Mouse (Mus musculus) stomach, postnatal 0 days (tissue): Measurements from ENCODE around the gene Ddx21. TPM values are rescaled to one million over a fixed set of nuclear protein-coding genes. Genes with fewer than 3 reads are reported as not detected.

Experiments
- ATAC-seq: fragments of 200-750 bp; cut with Nextera tagmentation; 2 replicates; pipeline ENCODE4 v1.8.0; 2017; ENCODE audit not compliant: low FRiP score, low TSS enrichment
- DNase-seq: peaks from one replicate; pipeline ENCODE4 v3.0.0-alpha.2; 2016; ENCODE audit warnings: low spot score
- H3K27ac ChIP-seq: fragments of 300-500 bp; sonication (generic); replicated peaks from 2 replicates; pipeline ENCODE4 v1.5.1; 2014; ENCODE audit warnings: mild to moderate bottlenecking, control low read depth
- H3K27me3 ChIP-seq: fragments of 300-500 bp; sonication (generic); 2 replicates; pipeline ENCODE4 v1.6.1; 2014; ENCODE audit warnings: low read length; ENCODE audit not compliant: control insufficient read depth, insufficient read depth
- H3K36me3 ChIP-seq: fragments of 300-500 bp; sonication (generic); 2 replicates; pipeline ENCODE4 v1.6.1; 2014; ENCODE audit warnings: low read length, mixed read lengths; ENCODE audit not compliant: control insufficient read depth, insufficient read depth
- H3K4me1 ChIP-seq: fragments of 300-500 bp; sonication (generic); replicated peaks from 2 replicates; pipeline ENCODE4 v1.6.1; 2014; ENCODE audit warnings: antibody characterized with exemption; ENCODE audit not compliant: control insufficient read depth, insufficient read depth
- H3K4me2 ChIP-seq: fragments of 300-500 bp; sonication (generic); replicated peaks from 2 replicates; pipeline ENCODE4 v1.6.1; 2014; ENCODE audit warnings: low read depth, mild to moderate bottlenecking, control low read depth, moderate library complexity
- H3K4me3 ChIP-seq: fragments of 300-500 bp; sonication (generic); 2 replicates; pipeline ENCODE4 v1.5.1; 2014; ENCODE audit warnings: low read depth, low read length, control low read depth
- H3K9ac ChIP-seq: fragments of 300-500 bp; sonication (generic); 2 replicates; pipeline ENCODE4 v1.6.1; 2014; ENCODE audit warnings: mild to moderate bottlenecking, low read length, control low read depth, mixed read lengths
- H3K9me3 ChIP-seq: fragments of 300-500 bp; sonication (generic); 2 replicates; pipeline ENCODE4 v1.6.1; 2016; ENCODE audit warnings: low read length; ENCODE audit not compliant: control insufficient read depth
- CTCF ChIP-seq: IDR thresholded peaks from 2 replicates; pipeline ENCODE4 v1.5.1; 2016; ENCODE audit warnings: antibody characterized with exemption, low read depth, mild to moderate bottlenecking, moderate library complexity
- EP300 ChIP-seq: optimal IDR thresholded peaks from 2 replicates; pipeline ENCODE3; 2016; ENCODE audit warnings: antibody characterized with exemption
- WGBS: fragments of 180-500 bp; shearing (Covaris S2); extraction: QIAGEN DNeasy Blood & Tissue Kit; methylation state at CpG from one replicate; pipeline ENCODE4 v1.1.7; 2014; 5-methylcytosine and 5-hydroxymethylcytosine counted together
- polyA plus RNA-seq: library from polyadenylated mRNA; unstranded; fragments of >200 nt; fragmentation: Nextera tagmentation; extraction: Ambion mirVana; gene quantifications from 2 replicates; pipeline ENCODE4 v1.2.1, GENCODE M21; 2015

The Ddx21 gene
- polyA plus RNA-seq, 1 experiment from 2014 or later = 11.1 TPM

DNA sequence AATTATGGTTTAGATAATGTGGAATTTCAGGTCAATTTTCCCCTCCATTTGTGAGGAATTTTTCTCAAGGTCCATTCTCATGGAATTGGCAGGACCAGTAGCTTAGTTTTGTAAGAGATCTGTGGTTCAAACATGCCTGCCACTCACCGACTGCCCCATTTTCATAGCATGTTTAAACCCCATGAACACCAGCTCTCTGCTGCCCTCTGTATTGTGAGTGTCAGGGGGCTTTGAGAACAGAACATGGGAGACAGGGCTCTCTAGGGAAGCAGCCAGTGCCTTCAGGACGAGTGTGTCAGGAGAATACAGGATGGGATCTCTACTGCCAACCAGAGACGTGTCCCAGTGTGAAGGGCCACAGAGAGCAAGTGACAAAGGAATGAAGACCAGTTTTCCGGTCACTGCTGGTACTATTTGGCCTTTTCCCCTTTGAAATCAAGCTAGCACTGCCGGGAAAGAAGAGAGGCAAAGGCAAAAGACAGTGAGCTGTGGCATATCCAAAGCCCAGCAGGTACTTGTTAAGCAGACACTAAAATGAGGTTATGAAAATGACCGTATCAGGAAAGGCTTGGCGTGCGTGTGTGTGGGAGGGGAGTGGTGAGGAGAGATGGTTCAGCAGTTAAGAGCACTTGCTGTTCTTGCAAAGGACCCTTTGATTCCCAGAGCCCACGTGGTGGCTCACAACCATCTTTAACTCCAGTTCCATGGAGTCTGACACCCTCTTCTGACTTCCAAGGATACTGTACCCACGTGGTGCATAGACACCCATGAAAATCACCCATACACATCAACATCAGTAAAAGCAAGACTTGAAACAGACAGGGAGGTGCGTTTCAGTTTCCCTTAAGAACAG lies 46.1 kb downstream of the Ddx21 start:
- Histone ChIP-seq H3K9me3 (no peaks in the 10 kb centered on the region), H3K4me1 (no peaks in the 10 kb centered on the region), H3K4me2 (no peak overlapping the region), H3K4me3 (no peak overlapping the region), H3K27ac (no peak overlapping the region), H3K36me3 (peaks cover 6% of the 10 kb centered on the region; the same call in 1 of the 2 replicates), H3K27me3 (no peaks in the 10 kb centered on the region), H3K9ac (no peak overlapping the region)
- ATAC-seq (no peak), DNase-seq (no peak)
- 73% methylated on average over 11 of the region's 11 CpGs for WGBS
- no peak for TF ChIP-seq EP300
- peak; percentile 24; the same call in 1 of the 2 replicates for TF ChIP-seq CTCF

DNA sequence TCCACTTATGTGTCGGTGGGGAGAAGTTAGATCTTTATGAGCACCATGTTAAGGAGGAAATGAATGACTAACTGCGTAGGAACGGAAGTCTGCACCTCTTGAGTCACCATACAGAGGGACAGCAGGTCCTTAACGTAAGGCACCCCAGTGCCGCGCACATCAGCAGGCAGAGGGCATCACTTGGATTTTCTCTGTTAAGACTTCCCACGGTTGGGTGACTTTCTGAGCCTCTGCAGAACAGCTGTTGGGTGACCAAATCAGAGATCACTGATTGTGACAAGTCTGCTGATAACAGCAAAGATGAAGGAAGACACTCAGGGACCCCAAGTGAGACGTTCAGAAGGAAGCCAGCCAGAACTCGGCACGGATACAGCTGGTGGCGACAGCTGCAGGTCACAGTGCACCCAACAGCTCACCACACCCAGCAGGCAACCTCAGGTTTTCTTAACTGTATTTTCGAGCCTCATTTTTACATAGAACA lies 48.4 kb downstream of the Ddx21 start:
- ATAC-seq = no peak
- Histone ChIP-seq H3K9me3 (no peaks in the 10 kb centered on the region), H3K4me3 (no peak overlapping the region), H3K27me3 (no peaks in the 10 kb centered on the region), H3K4me2 (no peak overlapping the region), H3K9ac (no peak overlapping the region), H3K27ac (no peak overlapping the region), H3K36me3 (0 out of 2 replicates have a peak, but pooled peaks cover 3% of the 10 kb centered on the region), H3K4me1 (no peaks in the 10 kb centered on the region)
- TF ChIP-seq CTCF = no peak
- TF ChIP-seq EP300 = no peak
- 79% methylated on average over 12 of the region's 12 CpGs for WGBS
- no peak for DNase-seq

DNA sequence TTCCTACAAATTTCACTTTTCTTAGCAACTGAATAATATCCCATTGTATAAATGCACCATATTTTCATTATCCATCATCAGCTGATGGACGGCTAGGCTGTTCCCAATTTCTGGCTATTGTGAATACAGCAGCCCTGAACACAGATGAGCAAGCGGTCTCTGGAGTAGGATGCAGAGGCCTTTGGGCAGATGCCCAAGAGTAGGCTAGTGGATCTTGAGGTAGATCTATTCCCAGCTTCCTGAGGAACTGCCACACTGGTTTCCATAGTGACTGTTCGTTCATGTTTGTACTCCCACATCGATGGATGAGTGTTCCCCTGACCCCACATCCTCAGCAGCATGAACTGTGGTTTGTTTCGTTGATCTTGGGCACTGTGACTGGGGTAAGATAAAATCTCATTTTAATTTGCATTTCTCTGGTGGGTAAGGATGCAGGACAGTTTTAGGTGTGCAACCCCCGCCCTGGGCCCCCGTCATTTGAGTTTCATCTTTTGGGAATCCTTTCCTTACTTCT lies 51.2 kb downstream of the Ddx21 start:
- Histone ChIP-seq H3K27me3 (no peaks in the 10 kb centered on the region), H3K4me2 (no peak overlapping the region), H3K4me1 (no peaks in the 10 kb centered on the region), H3K9ac (no peak overlapping the region), H3K27ac (no peak overlapping the region), H3K36me3 (no peaks in the 10 kb centered on the region), H3K4me3 (no peak overlapping the region), H3K9me3 (no peaks in the 10 kb centered on the region)
- TF ChIP-seq EP300 = no peak
- no peak for TF ChIP-seq CTCF
- DNase-seq = no peak
- no peak for ATAC-seq
- 66% methylated on average over 7 of the region's 7 CpGs for WGBS

DNA sequence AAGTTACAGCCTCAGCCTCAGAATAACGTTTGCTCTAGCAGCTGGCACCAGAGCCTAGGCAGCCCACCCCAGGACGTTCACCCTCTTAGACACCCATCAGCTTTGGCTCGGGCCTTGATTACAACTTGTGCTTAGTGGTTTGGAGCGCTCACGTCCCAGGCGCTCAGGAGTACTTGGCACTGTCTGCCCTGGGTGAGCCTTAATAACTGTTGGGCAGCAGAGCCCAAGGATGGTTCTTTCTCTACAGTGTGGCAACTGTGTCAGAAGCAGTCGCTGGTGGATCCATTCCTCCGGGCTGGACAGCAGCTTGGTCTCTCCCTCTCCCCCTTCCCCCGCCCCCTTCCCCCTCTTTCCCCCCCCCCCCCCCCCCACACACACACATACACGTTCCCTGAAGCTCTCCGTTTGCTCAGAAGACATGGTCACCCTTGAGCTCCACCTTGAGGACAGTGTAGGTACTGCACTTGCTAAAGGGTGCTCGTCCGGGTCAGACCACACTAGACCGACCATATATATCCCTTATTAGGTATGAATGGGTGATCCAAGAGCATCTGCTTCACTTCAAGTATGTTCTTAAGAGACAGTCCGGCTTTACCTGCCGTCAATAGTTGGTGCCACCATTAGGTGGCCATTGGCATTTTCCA lies 52.4 kb downstream of the Ddx21 start:
- no peak overlapping the region for H3K9ac ChIP-seq
- no peak overlapping the region for H3K27ac ChIP-seq
- H3K9me3 ChIP-seq = no peaks in the 10 kb centered on the region
- TF ChIP-seq EP300 (no peak), CTCF (peak; percentile 79)
- DNase-seq (peak; percentile 75), ATAC-seq (peak; percentile 64)
- no peaks in the 10 kb centered on the region for H3K4me1 ChIP-seq
- no peaks in the 10 kb centered on the region for H3K27me3 ChIP-seq
- no peak overlapping the region for H3K4me2 ChIP-seq
- H3K36me3 ChIP-seq = no peaks in the 10 kb centered on the region
- 27% methylated on average over 14 of the region's 16 CpGs for WGBS
- H3K4me3 ChIP-seq = no peak overlapping the region

DNA sequence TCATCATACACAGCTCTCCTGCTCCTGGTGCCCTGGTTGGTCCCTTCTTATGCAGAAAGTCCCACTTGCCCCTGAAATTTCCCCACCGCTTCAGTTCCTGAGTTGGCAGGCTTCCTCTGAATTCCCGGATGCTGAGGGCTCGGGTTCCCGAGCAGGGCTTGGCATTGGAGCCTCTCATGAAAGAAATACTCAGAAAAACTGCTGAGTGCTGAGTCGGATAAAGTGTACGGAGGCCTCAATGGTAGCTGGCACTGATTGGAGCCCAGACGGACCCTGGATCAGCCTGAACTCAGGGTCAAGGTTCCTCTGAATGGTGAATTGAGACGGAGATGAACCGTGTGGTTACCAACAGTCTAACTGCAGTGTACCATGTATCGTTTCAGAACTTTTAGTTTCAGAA lies 55.6 kb downstream of the Ddx21 start:
- WGBS = 68% methylated on average over 10 of the region's 10 CpGs
- Histone ChIP-seq H3K27me3 (no peaks in the 10 kb centered on the region), H3K4me1 (no peaks in the 10 kb centered on the region), H3K27ac (no peak overlapping the region), H3K36me3 (no peaks in the 10 kb centered on the region), H3K4me2 (no peak overlapping the region), H3K4me3 (no peak overlapping the region), H3K9me3 (no peaks in the 10 kb centered on the region), H3K9ac (no peak overlapping the region)
- no peak for TF ChIP-seq CTCF
- no peak for TF ChIP-seq EP300
- ATAC-seq (no peak), DNase-seq (no peak)
